Mouse (Mus musculus) MEL (cell line): Measurements from ENCODE around the gene Yif1a. TPM values are rescaled to one million over a fixed set of nuclear protein-coding genes. Genes with fewer than 3 reads are reported as not detected.

Source experiments
- DNase-seq: peaks from one replicate; pipeline ENCODE4 v3.0.0; 2011; ENCODE audit warnings: low read depth, low spot score
- H3K27ac ChIP-seq: 2 replicates; pipeline ENCODE4 v1.5.1; 2012; ENCODE audit warnings: low read depth, mild to moderate bottlenecking, control low read depth, low read length, moderate library complexity; ENCODE audit not compliant: control insufficient read depth
- H3K27me3 ChIP-seq, 2 experiments: fragments of 150-350 bp in 1 of 2; sonication (generic) in 1 of 2; 2 replicates each; pipeline ENCODE4 v1.6.1; 2012; ENCODE audit warnings: low read length in 2 of 2, mild to moderate bottlenecking in 2 of 2, improper control_type of control experiment in 1 of 2, moderate library complexity in 1 of 2; ENCODE audit not compliant: insufficient read depth in 2 of 2, control insufficient read depth in 1 of 2
- H3K36me3 ChIP-seq, 2 experiments: 2 replicates each; pipeline ENCODE4 v1.6.1; 2012 to 2014; ENCODE audit warnings: low read length in 2 of 2, improper control_type of control experiment in 1 of 2, inconsistent platforms in 1 of 2, mild to moderate bottlenecking in 1 of 2; ENCODE audit not compliant: insufficient read depth in 2 of 2, control insufficient read depth in 1 of 2
- H3K4me1 ChIP-seq, 2 experiments: fragments of 150-350 bp in 1 of 2; sonication (generic) in 1 of 2; 2 replicates each; pipeline ENCODE4 v1.6.1; 2012; ENCODE audit warnings: low read length in 2 of 2, improper control_type of control experiment in 1 of 2, mild to moderate bottlenecking in 1 of 2; ENCODE audit not compliant: insufficient read depth in 2 of 2, control insufficient read depth in 1 of 2
- H3K4me3 ChIP-seq, 2 experiments: fragments of 150-350 bp in 1 of 2; sonication (generic) in 1 of 2; 2 replicates each; pipeline ENCODE4 v1.5.1; 2012; ENCODE audit warnings: low read depth in 2 of 2, low read length in 2 of 2, mild to moderate bottlenecking in 2 of 2, moderate library complexity in 2 of 2, control low read depth in 1 of 2, improper control_type of control experiment in 1 of 2; ENCODE audit not compliant: control insufficient read depth in 1 of 2, insufficient read depth in 1 of 2
- H3K79me2 ChIP-seq: 2 replicates; pipeline ENCODE4 v1.6.1; 2012; ENCODE audit warnings: mild to moderate bottlenecking, low read length, moderate library complexity; ENCODE audit not compliant: control insufficient read depth, poor library complexity, insufficient read depth
- H3K9ac ChIP-seq: 2 replicates; pipeline ENCODE4 v1.6.1; 2012; ENCODE audit warnings: low read depth, mild to moderate bottlenecking, control low read depth, low read length, moderate library complexity; ENCODE audit not compliant: control insufficient read depth, poor library complexity, severe bottlenecking
- H3K9me3 ChIP-seq: fragments of 150-350 bp; sonication (generic); replicated peaks from 2 replicates; pipeline ENCODE4 v1.6.1; 2012; ENCODE audit warnings: mild to moderate bottlenecking, low read length, improper control_type of control experiment, moderate library complexity; ENCODE audit not compliant: insufficient read depth
- CTCF ChIP-seq, 3 experiments: IDR thresholded peaks in 2 of 3; conservative IDR thresholded peaks in 1 of 3; 2 replicates each; pipeline ENCODE4 v1.5.1; 2011 to 2012; ENCODE audit warnings: low read length in 3 of 3, low read depth in 2 of 3, mild to moderate bottlenecking in 2 of 3, improper control_type of control experiment in 1 of 3, inconsistent platforms in 1 of 3, mixed read lengths in 1 of 3, moderate library complexity in 1 of 3; ENCODE audit not compliant: control insufficient read depth in 1 of 3, insufficient read depth in 1 of 3, poor library complexity in 1 of 3, severe bottlenecking in 1 of 3
- E2F4 ChIP-seq: IDR thresholded peaks from 2 replicates; pipeline ENCODE4 v1.6.1; 2011; ENCODE audit warnings: low read depth, low read length, improper control_type of control experiment, borderline replicate concordance
- ELF1 ChIP-seq: IDR thresholded peaks from 2 replicates; pipeline ENCODE4 v1.6.1; 2014; ENCODE audit warnings: low read depth, mild to moderate bottlenecking, inconsistent platforms, low read length, improper control_type of control experiment, moderate library complexity
- EP300 ChIP-seq, 2 experiments: IDR thresholded peaks; 2 replicates each; pipeline ENCODE4 v1.6.1; 2011; ENCODE audit warnings: improper control_type of control experiment in 2 of 2, low read length in 2 of 2, low read depth in 1 of 2, mild to moderate bottlenecking in 1 of 2
- MAFK ChIP-seq: IDR thresholded peaks from 2 replicates; pipeline ENCODE4 v1.6.1; 2011; ENCODE audit warnings: low read depth, mild to moderate bottlenecking, low read length, improper control_type of control experiment, borderline replicate concordance
- MEF2A ChIP-seq: IDR thresholded peaks from 2 replicates; pipeline ENCODE4 v1.6.1; 2014; ENCODE audit warnings: low read depth, mild to moderate bottlenecking, inconsistent platforms, low read length, improper control_type of control experiment; ENCODE audit not compliant: poor library complexity, insufficient replicate concordance, severe bottlenecking; ENCODE audit errors: extremely low read depth
- MYC ChIP-seq: IDR thresholded peaks from 2 replicates; pipeline ENCODE4 v1.6.1; 2011; ENCODE audit warnings: low read depth, mild to moderate bottlenecking, low read length, improper control_type of control experiment, moderate library complexity
- NELFE ChIP-seq: IDR thresholded peaks from 2 replicates; pipeline ENCODE4 v1.6.1; 2011; ENCODE audit warnings: low read depth, low read length, improper control_type of control experiment
- POLR2AphosphoS2 ChIP-seq: IDR thresholded peaks from 2 replicates; pipeline ENCODE4 v1.6.1; 2011; ENCODE audit warnings: low read length, improper control_type of control experiment
- RCOR1 ChIP-seq: IDR thresholded peaks from 2 replicates; pipeline ENCODE4 v1.6.1; 2012; ENCODE audit warnings: low read depth, mild to moderate bottlenecking, inconsistent platforms, low read length, improper control_type of control experiment
- TCF12 ChIP-seq: IDR thresholded peaks from 2 replicates; pipeline ENCODE4 v1.6.1; 2014; ENCODE audit warnings: low read depth, mild to moderate bottlenecking, inconsistent platforms, low read length, improper control_type of control experiment, moderate library complexity
- USF1 ChIP-seq: IDR thresholded peaks from 2 replicates; pipeline ENCODE4 v1.6.1; 2014; ENCODE audit warnings: low read depth, mild to moderate bottlenecking, inconsistent platforms, low read length, improper control_type of control experiment, moderate library complexity
- USF2 ChIP-seq, 2 experiments: IDR thresholded peaks; 2 replicates each; pipeline ENCODE4 v1.6.1; 2011 to 2012; ENCODE audit warnings: improper control_type of control experiment in 2 of 2, low read length in 2 of 2, borderline replicate concordance in 1 of 2, inconsistent platforms in 1 of 2, low read depth in 1 of 2, mild to moderate bottlenecking in 1 of 2; ENCODE audit not compliant: insufficient read depth in 1 of 2
- ZC3H11A ChIP-seq: IDR thresholded peaks from 2 replicates; pipeline ENCODE4 v1.6.1; 2012; ENCODE audit warnings: low read depth, mild to moderate bottlenecking, inconsistent platforms, low read length, improper control_type of control experiment
- ZKSCAN1 ChIP-seq: IDR thresholded peaks from 2 replicates; pipeline ENCODE4 v1.6.1; 2012; ENCODE audit warnings: low read depth, mild to moderate bottlenecking, inconsistent platforms, low read length, improper control_type of control experiment, moderate library complexity
- ZNF384 ChIP-seq: IDR thresholded peaks from 2 replicates; pipeline ENCODE4 v1.6.1; 2012; ENCODE audit warnings: low read depth, mild to moderate bottlenecking, inconsistent platforms, low read length, improper control_type of control experiment
- polyA plus RNA-seq, 2 experiments: library from polyadenylated mRNA; stranded (reverse) in 1 of 2; unstranded in 1 of 2; fragments of >175 nt in 1 of 2; fragments of >200 nt in 1 of 2; gene quantifications; 2 replicates each; pipeline versions ENCODE4 v1.2.1 to v1.2.4; 2012; ENCODE audit warnings: low replicate concordance in 2 of 2, low read depth in 1 of 2; ENCODE audit not compliant: insufficient read length in 2 of 2, insufficient read depth in 1 of 2, missing spikeins in 1 of 2
- total RNA-seq: library from RNA; depleted of rRNA; stranded (reverse); fragments of 300-350 nt; gene quantifications from 2 replicates; pipeline ENCODE4 v1.2.3, GENCODE M21; 2012

Gene Yif1a
- total and polyA plus RNA-seq, 3 experiments = 54.0 to 64.3 TPM; not detected in 1

GRCm38 (mm10) chr19:5123241-5123640, 34.9 kb downstream of the Yif1a start:
- no peak overlapping the region for H3K27ac ChIP-seq
- H3K4me3 ChIP-seq = no peak overlapping the region
- H3K27me3 ChIP-seq = no peaks in the 10 kb centered on the region; a peak in 2 of 4 replicates
- no peak overlapping the region for H3K9ac ChIP-seq
- peaks cover 0 to 6% of the 10 kb centered on the region in 2 experiments; a peak in 1 of 4 replicates for H3K4me1 ChIP-seq
- no peak for DNase-seq
- no peak for TF ChIP-seq EP300 (IDR thresholded peaks at IDR 0.05; ENCODE audit: low read depth in 1 of 2, low read length in 2 of 2)
- no peak for TF ChIP-seq NELFE
- no peak for TF ChIP-seq USF1
- no peak for TF ChIP-seq RCOR1
- no peak for TF ChIP-seq TCF12
- TF ChIP-seq E2F4 = no peak
- no peak for TF ChIP-seq MAFK
- TF ChIP-seq ZC3H11A = no peak
- no peak for TF ChIP-seq MEF2A
- TF ChIP-seq ZKSCAN1 = no peak
- TF ChIP-seq MYC = no peak
- TF ChIP-seq USF2 (IDR thresholded peaks at IDR 0.05; ENCODE audit: borderline replicate concordance in 1 of 2, insufficient read depth in 1 of 2, low read depth in 1 of 2, low read length in 2 of 2) = no peak
- TF ChIP-seq CTCF (IDR thresholded peaks at IDR 0.05 in 2 of 3, conservative IDR thresholded peaks at IDR 0.05 in 1 of 3; ENCODE audit: control insufficient read depth in 1 of 3, insufficient read depth in 1 of 3, low read depth in 2 of 3, low read length in 3 of 3, poor library complexity in 1 of 3, severe bottlenecking in 1 of 3) = no peak
- H3K9me3 ChIP-seq = no peaks in the 10 kb centered on the region
- no peaks in the 10 kb centered on the region for H3K79me2 ChIP-seq
- H3K36me3 ChIP-seq = no peaks in the 10 kb centered on the region

GRCm38 (mm10) chr19:5124055-5124614, 35.8 kb downstream of the Yif1a start:
- Histone ChIP-seq H3K4me3 (no peak overlapping the region), H3K36me3 (no peaks in the 10 kb centered on the region), H3K27ac (no peak overlapping the region), H3K4me1 (no peaks in the 10 kb centered on the region), H3K79me2 (no peaks in the 10 kb centered on the region), H3K9me3 (no peaks in the 10 kb centered on the region), H3K9ac (no peak overlapping the region), H3K27me3 (no peaks in the 10 kb centered on the region; a peak in 2 of 4 replicates)
- TF ChIP-seq ZNF384 (peak; percentile 26; the same call in 1 of the 2 replicates), ELF1 (no peak), POLR2AphosphoS2 (no peak)
- DNase-seq = no peak
